Mouse (Mus musculus) skeletal muscle tissue, adult 2 months (tissue): ENCODE data around the gene Ankrd23.

Experiments
- DNase-seq: peaks from one replicate; pipeline ENCODE4 v3.0.0-alpha.2; 2012; ENCODE audit warnings: low read depth, low spot score

Ankrd23 gene

GRCm38 (mm10) chr1:36563632-36564031 lies 26.9 kb upstream of the Ankrd23 start:
- DNase-seq = no peak

GRCm38 (mm10) chr1:36563197-36563596 lies 26.5 kb upstream of the Ankrd23 start:
- no peak for DNase-seq

GRCm38 (mm10) chr1:36562388-36562787 lies 25.7 kb upstream of the Ankrd23 start:
- DNase-seq = no peak

- no peak for DNase-seq
These were observed 24.2 kb upstream of the Ankrd23 start for GRCm38 (mm10) chr1:36560903-36561302.

GRCm38 (mm10) chr1:36559888-36560287 lies 23.2 kb upstream of the Ankrd23 start:
- DNase-seq = no peak

GRCm38 (mm10) chr1:36559256-36559655 lies 22.6 kb upstream of the Ankrd23 start:
- DNase-seq = no peak

GRCm38 (mm10) chr1:36558031-36558993 lies 21.6 kb upstream of the Ankrd23 start, which contains the start of gene Sema4c:
TSS of gene Sema4c (minus strand) at chr1:36558349.
- DNase-seq = no peak

GRCm38 (mm10) chr1:36557457-36558011 lies 20.9 kb upstream of the Ankrd23 start:
- DNase-seq = no peak

- peak; percentile 83 for DNase-seq
These were observed 20.1 kb upstream of the Ankrd23 start for GRCm38 (mm10) chr1:36556553-36557456.

- no peak for DNase-seq
These were observed 19.2 kb upstream of the Ankrd23 start for GRCm38 (mm10) chr1:36555798-36556395.

GRCm38 (mm10) chr1:36554633-36555399 lies 18.1 kb upstream of the Ankrd23 start:
- DNase-seq = no peak

GRCm38 (mm10) chr1:36552506-36552905 lies 15.8 kb upstream of the Ankrd23 start:
- DNase-seq = no peak

- no peak for DNase-seq
These were observed 15.2 kb upstream of the Ankrd23 start for GRCm38 (mm10) chr1:36551904-36552303.

- DNase-seq = no peak
These were observed 13.6 kb upstream of the Ankrd23 start for GRCm38 (mm10) chr1:36550075-36550863.

GRCm38 (mm10) chr1:36549491-36549890 lies 12.8 kb upstream of the Ankrd23 start:
- DNase-seq = no peak

GRCm38 (mm10) chr1:36548771-36549170 lies 12.1 kb upstream of the Ankrd23 start:
- no peak for DNase-seq

- no peak for DNase-seq
These were observed 11.4 kb upstream of the Ankrd23 start for GRCm38 (mm10) chr1:36547981-36548598.

GRCm38 (mm10) chr1:36546888-36547471 lies 10.3 kb upstream of the Ankrd23 start, which contains the start of gene Ankrd39:
TSS of gene Ankrd39 (minus strand) at chr1:36547445.
- peak; percentile 99 for DNase-seq
